Mouse (Mus musculus): ENCODE results near the gene Pex11b.
"Not testable (repeated sequence)": the region's sequence is repeated elsewhere in the genome, so short reads cannot be mapped to it uniquely, and the experiment has no call there.

Pex11b gene

GRCm38 (mm10) chr3:96629729-96630600 lies 5.2 kb upstream of the Pex11b start, which contains the start of gene Rbm8a:
Gene Rbm8a, plus strand, starts transcription at chr3:96629933.
- DNase-seq: peak; percentile 95

GRCm38 (mm10) chr3:96632058-96632457 lies 3.1 kb upstream of the Pex11b start:
- no peak for DNase-seq

- no peak for DNase-seq
These were observed 1.2 kb upstream of the Pex11b start for GRCm38 (mm10) chr3:96634015-96634414.

GRCm38 (mm10) chr3:96635906-96636305 lies 730 bp downstream of the Pex11b start:
- DNase-seq: no peak

- no peak for DNase-seq
These were observed 1.3 kb downstream of the Pex11b start for GRCm38 (mm10) chr3:96636448-96636847.

GRCm38 (mm10) chr3:96639219-96639618 lies 4.0 kb downstream of the Pex11b start:
- peak; percentile 61 for DNase-seq

- no peak for DNase-seq
These were observed 10.0 kb downstream of the Pex11b start, which contains the start of gene Itga10 for GRCm38 (mm10) chr3:96645018-96645649. Gene Itga10, plus strand, starts transcription at chr3:96645584.

- no peak for DNase-seq
These were observed 12.2 kb downstream of the Pex11b start for GRCm38 (mm10) chr3:96647365-96647764.

- DNase-seq: no peak
These were observed 25.7 kb downstream of the Pex11b start for GRCm38 (mm10) chr3:96660901-96661300.

GRCm38 (mm10) chr3:96662731-96663316 lies 27.6 kb downstream of the Pex11b start:
- DNase-seq: no peak

GRCm38 (mm10) chr3:96663432-96664239 lies 28.5 kb downstream of the Pex11b start:
- peak; percentile 92 for DNase-seq

GRCm38 (mm10) chr3:96665732-96666363 lies 30.7 kb downstream of the Pex11b start:
- DNase-seq: not testable (repeated sequence)

- DNase-seq: no peak
These were observed 31.7 kb downstream of the Pex11b start for GRCm38 (mm10) chr3:96666916-96667315.

- no peak for DNase-seq
These were observed 32.1 kb downstream of the Pex11b start for GRCm38 (mm10) chr3:96667316-96667715.

GRCm38 (mm10) chr3:96668424-96669067 lies 33.4 kb downstream of the Pex11b start:
- no peak for DNase-seq

- peak; percentile 74 for DNase-seq
These were observed 34.7 kb downstream of the Pex11b start, which contains the start of gene Ankrd35 for GRCm38 (mm10) chr3:96669727-96670468. Gene Ankrd35, plus strand, starts transcription at chr3:96670131.

- no peak for DNase-seq
These were observed 36.3 kb downstream of the Pex11b start for GRCm38 (mm10) chr3:96671519-96671918.

GRCm38 (mm10) chr3:96673514-96673913 lies 38.3 kb downstream of the Pex11b start:
- no peak for DNase-seq

GRCm38 (mm10) chr3:96674442-96674841 lies 39.3 kb downstream of the Pex11b start:
- DNase-seq: no peak

- no peak for DNase-seq
These were observed 40.0 kb downstream of the Pex11b start for GRCm38 (mm10) chr3:96675171-96675570.

- no peak for DNase-seq
These were observed 40.5 kb downstream of the Pex11b start for GRCm38 (mm10) chr3:96675690-96676089.
